Mouse (Mus musculus) right cerebral cortex, adult 18-20 months (tissue): ENCODE results near the gene Lpcat2b.

ENCODE experiments used
- DNase-seq: peaks from one replicate; pipeline ENCODE4 v3.0.0; 2022; ENCODE audit warnings: mixed read lengths

The Lpcat2b gene

GRCm38 (mm10) chr5:107448784-107449183 lies 17.4 kb downstream of the Lpcat2b start:
- peak; percentile 57 for DNase-seq

- no peak for DNase-seq
Observed at GRCm38 (mm10) chr5:107449620-107450019, 18.3 kb downstream of the Lpcat2b start.

- peak; percentile 69 for DNase-seq
Observed at GRCm38 (mm10) chr5:107450299-107450698, 18.9 kb downstream of the Lpcat2b start.

- DNase-seq, result no peak
Observed at GRCm38 (mm10) chr5:107462147-107463076, 31.1 kb downstream of the Lpcat2b start.

- no peak for DNase-seq
Observed at GRCm38 (mm10) chr5:107466501-107466900, 35.2 kb downstream of the Lpcat2b start.

- DNase-seq, result no peak
Observed at GRCm38 (mm10) chr5:107467098-107467497, 35.7 kb downstream of the Lpcat2b start.

GRCm38 (mm10) chr5:107470600-107471329 lies 39.4 kb downstream of the Lpcat2b start:
- no peak for DNase-seq

- DNase-seq, result no peak
Observed at GRCm38 (mm10) chr5:107480194-107480593, 48.8 kb downstream of the Lpcat2b start.
